Mouse (Mus musculus) olfactory bulb, adult 2 months (tissue): ENCODE measurements around the gene Rgl1.

Experiments used
- CTCF ChIP-seq: fragments of 200-500 bp; IDR thresholded peaks from 2 replicates; pipeline ENCODE4 v1.5.1; 2012; ENCODE audit warnings: low read depth, mild to moderate bottlenecking, low read length, moderate library complexity; ENCODE audit not compliant: insufficient read depth
- POLR2A ChIP-seq: fragments of 200-500 bp; IDR thresholded peaks from 2 replicates; pipeline ENCODE4 v1.6.1; 2012; ENCODE audit warnings: mild to moderate bottlenecking, low read depth, low read length, moderate library complexity; ENCODE audit not compliant: insufficient read depth

DNA sequence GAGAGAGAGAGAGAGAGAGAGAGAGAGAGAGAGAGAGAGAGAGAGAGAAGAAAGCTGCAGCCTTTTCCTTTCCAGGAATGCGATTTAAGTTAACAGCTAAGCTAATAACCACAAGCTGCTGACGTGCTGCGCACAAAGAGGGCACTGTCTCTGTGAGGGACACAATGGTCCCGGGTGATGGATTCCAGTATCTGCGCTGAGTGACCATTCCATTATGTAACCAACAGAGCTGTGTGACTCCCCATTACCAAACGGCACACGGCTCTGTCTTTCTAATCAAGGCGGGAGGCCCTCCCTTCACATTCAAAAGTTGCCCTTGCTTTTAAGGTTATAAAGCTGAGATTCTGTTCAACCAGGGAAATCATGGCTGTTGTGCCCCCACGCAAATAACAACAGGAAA, 162.5 kb downstream of the Rgl1 start:
- TF ChIP-seq CTCF (no peak), POLR2A (no peak)
